Mouse (Mus musculus) retina, postnatal 7 days (tissue): ENCODE measurements around the gene Leng9.
"Not testable (repeated sequence)": the region's sequence is repeated elsewhere in the genome, so short reads cannot be mapped to it uniquely, and the experiment has no call there.

Experiments
- DNase-seq: peaks from one replicate; pipeline ENCODE4 v3.0.0-alpha.2; 2012; ENCODE audit warnings: low read depth, low spot score

Leng9 gene

GRCm38 (mm10) chr7:4150059-4150541, at the start of gene Leng9:
Gene Leng9 (minus strand): TSS chr7:4150374.
- no peak for DNase-seq

GRCm38 (mm10) chr7:4178438-4178837, 28.3 kb upstream of the Leng9 start:
- DNase-seq = no peak

- no peak for DNase-seq
Observed at GRCm38 (mm10) chr7:4170193-4170938, 20.2 kb upstream of the Leng9 start.

GRCm38 (mm10) chr7:4167098-4167497, 16.9 kb upstream of the Leng9 start:
- DNase-seq = no peak

- DNase-seq = no peak
Observed at GRCm38 (mm10) chr7:4165286-4165685, 15.1 kb upstream of the Leng9 start.

- no peak for DNase-seq
Observed at GRCm38 (mm10) chr7:4164090-4164910, 14.1 kb upstream of the Leng9 start, which contains the start of gene Cdc42ep5. Gene Cdc42ep5 (minus strand): TSS chr7:4164860.

GRCm38 (mm10) chr7:4163571-4164072, 13.4 kb upstream of the Leng9 start:
- no peak for DNase-seq

GRCm38 (mm10) chr7:4161596-4161995, 11.4 kb upstream of the Leng9 start:
- DNase-seq = not testable (repeated sequence)

GRCm38 (mm10) chr7:4154976-4155375, 4.8 kb upstream of the Leng9 start:
- no peak for DNase-seq

GRCm38 (mm10) chr7:4154356-4154755, 4.2 kb upstream of the Leng9 start:
- no peak for DNase-seq

GRCm38 (mm10) chr7:4151241-4151640, 1.1 kb upstream of the Leng9 start:
- no peak for DNase-seq

GRCm38 (mm10) chr7:4150811-4151221, 642 bp upstream of the Leng9 start:
- no peak for DNase-seq

GRCm38 (mm10) chr7:4149209-4150054, 742 bp downstream of the Leng9 start:
- peak; percentile 39 for DNase-seq

GRCm38 (mm10) chr7:4148341-4149208, 1.6 kb downstream of the Leng9 start:
- DNase-seq = no peak

GRCm38 (mm10) chr7:4147836-4148235, 2.3 kb downstream of the Leng9 start:
- DNase-seq = no peak

- no peak for DNase-seq
Observed at GRCm38 (mm10) chr7:4147371-4147770, 2.8 kb downstream of the Leng9 start.

GRCm38 (mm10) chr7:4146241-4147180, 3.7 kb downstream of the Leng9 start:
- DNase-seq = no peak

- peak; percentile 46 for DNase-seq
Observed at GRCm38 (mm10) chr7:4145552-4146190, 4.5 kb downstream of the Leng9 start.
